In the genomic region with DNA sequence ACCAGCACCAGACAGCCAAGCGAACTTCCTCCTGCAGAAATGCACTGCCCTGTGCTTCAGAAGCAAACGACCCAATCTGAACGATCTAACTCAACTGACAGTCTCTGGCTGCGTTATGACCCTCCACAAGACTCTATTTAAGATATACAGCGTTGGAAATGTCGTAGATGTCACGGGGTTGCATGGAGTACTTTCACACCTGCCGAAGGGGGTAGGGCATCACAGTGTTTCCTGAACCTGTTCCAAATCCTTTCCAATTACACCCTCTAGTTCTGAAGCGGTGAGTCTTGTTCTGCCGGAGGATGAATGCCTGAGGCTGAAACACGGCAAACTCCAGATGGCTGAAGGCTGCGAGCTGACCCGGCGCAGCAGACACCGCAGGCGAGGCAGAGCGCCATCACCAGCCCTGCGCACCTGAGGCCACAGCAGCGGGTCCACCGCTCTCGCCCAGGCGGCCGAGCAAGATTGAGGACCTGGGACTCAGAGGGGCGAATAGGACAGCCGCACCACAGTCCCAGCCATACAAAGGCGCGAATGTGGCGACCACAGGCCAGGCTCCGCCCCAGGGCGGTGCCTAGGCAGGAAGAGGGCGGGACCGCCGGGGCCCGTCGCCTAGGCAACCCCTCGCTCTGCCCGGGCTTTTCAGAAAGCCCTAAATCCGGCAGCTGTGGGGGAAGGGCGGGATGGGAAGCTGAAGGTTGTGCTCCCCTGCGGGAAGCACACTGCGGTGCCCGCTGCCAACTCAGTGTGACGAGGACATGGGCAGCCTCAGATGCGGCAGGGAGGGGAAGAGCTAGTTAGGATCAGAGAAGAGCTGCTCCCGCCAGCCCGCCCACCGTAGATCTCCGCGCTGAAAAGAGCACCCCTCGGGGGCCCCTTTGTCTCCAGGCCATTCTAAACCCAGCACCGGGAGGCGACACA, we compare ENCODE assay signal across 8 mouse cellular contexts. TPM values are rescaled to one million over a fixed set of nuclear protein-coding genes. Genes with fewer than 3 reads are reported as not detected.
DNase-seq lines count a peak whose midpoint lies in the region; ATAC-seq and TF ChIP-seq lines count a peak whose summit lies in the region.

TSS of gene Ing1 (plus strand) at position 773 of the 921 bp plus-strand sequence.

- peak within 1 kb of the TSS; percentile 85 for H3K4me3 ChIP-seq in gastrocnemius, adult 2 months
- H3K4me3 ChIP-seq in hindbrain, postnatal 0 days (ENCODE audit: low read length) = peak within 1 kb of the TSS; percentile 92
- H3K4me3 ChIP-seq in left cerebral cortex, adult 2 months = peak within 1 kb of the TSS; percentile 97

- peak within 1 kb of the TSS; percentile 82 for H3K4me2 ChIP-seq in hindbrain, postnatal 0 days (ENCODE audit: low read depth, low read length)

- peak within 1 kb of the TSS; percentile 98 for H3K27ac ChIP-seq in gastrocnemius, adult 2 months
- peak within 1 kb of the TSS; percentile 97 for H3K27ac ChIP-seq in hindbrain, postnatal 0 days
- peak within 1 kb of the TSS; percentile 98 for H3K27ac ChIP-seq in left cerebral cortex, adult 2 months

- under 1% methylated on average over 44 of the region's 52 CpGs for WGBS in hindbrain, postnatal 0 days

- H3K27me3 ChIP-seq in hindbrain, postnatal 0 days (ENCODE audit: insufficient read depth, low read length) = no peaks in the 10 kb centered on the region

- H3K9me3 ChIP-seq in hindbrain, postnatal 0 days (ENCODE audit: low read length) = no peaks in the 10 kb centered on the region

- intact Hi-C loops in gastrocnemius, adult 2 months (cut with DNase I) = loop anchor here (5.0 kb wide), 3 partner anchors 47 to 147 kb away; partner anchors contain the start of genes 1700016D06Rik and Ankrd10
- intact Hi-C loops in left cerebral cortex, adult 2 months (cut with DNase I) = loop anchor here (1.0 to 10.0 kb wide), 5 partner anchors 58 to 1580 kb away; partner anchors contain the start of genes 1700016D06Rik, Abhd13, Ankrd10 and Lig4

- H3K9ac ChIP-seq in hindbrain, postnatal 0 days (replicated peaks; ENCODE audit: low read length) = peak within 1 kb of the TSS; percentile 88

- DNase-seq in WW6 (ENCODE audit: low read depth, low spot score) = peak; percentile 98
- peak; percentile 88 to 97 for DNase-seq in cerebellum, postnatal 4 days (ENCODE audit: low spot score in 2 of 2)
- peak; percentile 95 for DNase-seq in gastrocnemius, adult 2 months
- DNase-seq in hindbrain, postnatal 0 days (ENCODE audit: low spot score) = peak; percentile 98
- DNase-seq in left cerebral cortex, adult 2 months (ENCODE audit: extremely low spot score in 1 of 2, low spot score in 2 of 2) = peak; percentile 92 to 94
- peak; percentile 91 to 95 for DNase-seq in right cerebral cortex, adult 2 months (ENCODE audit: low spot score in 2 of 2)
- peak; percentile 95 for DNase-seq in urinary bladder, postnatal 14 days (ENCODE audit: low spot score)

- peaks cover 13% of the 10 kb centered on the region for H3K4me1 ChIP-seq in hindbrain, postnatal 0 days (ENCODE audit: insufficient read depth, low read length)

- no peaks in the 10 kb centered on the region for H3K36me3 ChIP-seq in hindbrain, postnatal 0 days (ENCODE audit: insufficient read depth, low read length)

- TF ChIP-seq CTCF in gastrocnemius, adult 2 months (IDR thresholded peaks at IDR 0.05) = no peak
- TF ChIP-seq CTCF in hindbrain, postnatal 0 days (IDR thresholded peaks at IDR 0.05; ENCODE audit: low read depth) = no peak; the same call in 1 of the 2 replicates
- TF ChIP-seq CTCF in left cerebral cortex, adult 2 months (IDR thresholded peaks at IDR 0.05) = no peak

- ATAC-seq in hindbrain, postnatal 0 days = peak; percentile 82
- peak; percentile 41 for ATAC-seq in megakaryocyte, adult 5-6 weeks (ENCODE audit: poor library complexity, severe bottlenecking)

RNA-seq across cellular contexts. Expression of gene Ing1, which starts in this region (rescaled TPM):
- total RNA-seq in gastrocnemius, adult 2 months (2021) = 10 to 100 TPM; 15.5 to 19.9 TPM
- 12.5 and 19.0 TPM in 2 replicates for total RNA-seq in hindbrain, postnatal 0 days (2014; rRNA removed)
- polyA plus RNA-seq in hindbrain, postnatal 0 days (2015; fragmentation: Nextera tagmentation; extraction: Ambion mirVana) = 36.7 and 38.3 TPM in 2 replicates
- total RNA-seq in left cerebral cortex, adult 2 months (2021) = 10 to 100 TPM; 51.5 to 66.0 TPM
- 42.5 and 42.9 TPM in 2 replicates for total RNA-seq in megakaryocyte, adult 5-6 weeks (2015)
- total RNA-seq in megakaryocyte, adult 5-6 weeks (2017) = 47.4 and 55.3 TPM in 2 replicates

Comparison
In these comparisons a context has a peak if more than half of its experiments do, and no peak if none do; other contexts are left out.
1. Peak in every context shown above with its lines: DNase-seq, ATAC-seq, H3K4me3 ChIP-seq and H3K27ac ChIP-seq.